Mouse (Mus musculus) CD4-positive, CD25-positive, alpha-beta regulatory T cell, adult 4 months (primary cell): ENCODE data around the gene Cep78. TPM values are rescaled to one million over a fixed set of nuclear protein-coding genes. Genes with fewer than 3 reads are reported as not detected.

Experiments used
- ATAC-seq: one replicate; pipeline ENCODE4 v1.8.0; 2017
- polyA plus RNA-seq, 2 experiments: library from polyadenylated mRNA; unstranded; fragments of 100-300 nt; shearing (Covaris generic); gene quantifications; one replicate each; pipeline ENCODE4 v1.2.1; 2017

Gene Cep78
- polyA plus RNA-seq, 2 experiments from 2014 or later = 2.2 to 3.4 TPM

- peak; percentile 75 for ATAC-seq
These were observed 19.7 kb downstream of the Cep78 start for GRCm38 (mm10) chr19:15965082-15965481.

DNA sequence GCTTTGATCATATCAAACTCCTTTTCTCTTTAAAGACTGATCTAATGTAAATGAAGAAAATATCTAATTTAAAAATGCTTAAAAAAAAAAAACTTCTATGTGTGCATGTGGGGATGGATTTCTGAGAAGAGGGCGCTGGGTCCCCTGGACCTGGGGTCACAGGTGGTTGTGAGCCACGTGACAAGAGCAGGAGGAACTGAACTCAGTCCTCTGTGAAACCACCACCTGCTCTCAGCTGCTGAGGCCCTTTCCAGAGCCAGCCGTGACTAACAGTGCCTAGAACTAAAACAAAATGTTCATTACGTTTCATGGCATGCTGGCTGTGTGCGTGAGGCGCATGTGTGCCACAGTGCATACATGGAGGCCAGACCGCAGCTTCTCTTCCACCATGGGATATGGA is 20.3 kb downstream of the Cep78 start:
- ATAC-seq = no peak

- no peak for ATAC-seq
These were observed 21.6 kb downstream of the Cep78 start for GRCm38 (mm10) chr19:15963011-15963695.

DNA sequence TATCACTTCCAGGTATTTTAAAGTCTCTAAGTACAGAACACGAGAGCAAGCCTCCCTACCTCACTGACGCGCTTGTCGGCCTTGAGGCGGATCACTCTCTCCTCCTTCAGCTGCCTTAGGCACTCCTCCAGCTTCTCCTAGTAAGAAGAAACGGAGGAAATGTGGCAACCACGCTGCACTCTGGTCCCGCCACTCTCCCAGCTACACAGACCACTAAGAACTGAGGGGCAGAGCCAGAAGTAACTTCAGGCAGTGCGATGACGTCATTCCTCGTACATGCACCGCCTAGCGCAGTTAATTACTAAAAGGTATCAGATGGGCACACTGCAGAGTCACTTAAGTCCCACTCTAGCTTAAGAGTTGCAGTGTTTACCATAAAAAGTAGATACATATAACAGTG is 22.5 kb downstream of the Cep78 start:
- no peak for ATAC-seq

- ATAC-seq = no peak
These were observed 34.6 kb downstream of the Cep78 start for GRCm38 (mm10) chr19:15950225-15950624.

DNA sequence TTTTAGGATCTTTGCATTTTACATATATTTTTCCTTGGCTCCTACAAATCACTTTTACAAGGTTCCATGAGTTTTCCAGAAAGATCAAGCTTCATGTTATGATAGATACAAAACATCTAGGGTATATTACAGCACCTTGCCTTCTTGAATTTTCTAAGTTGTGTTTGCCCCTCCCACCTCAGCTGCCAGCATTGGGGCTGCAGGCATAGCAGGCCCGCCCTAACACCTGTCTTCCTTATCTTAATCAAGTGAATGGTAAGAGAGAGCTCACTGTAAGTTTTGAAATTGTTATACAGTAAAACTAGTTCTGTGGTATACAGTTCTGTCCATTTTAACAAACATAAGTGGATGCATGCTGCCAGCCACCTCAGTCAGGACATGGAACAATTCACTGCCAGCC is 35.9 kb downstream of the Cep78 start:
- no peak for ATAC-seq

- no peak for ATAC-seq
These were observed 36.4 kb downstream of the Cep78 start for GRCm38 (mm10) chr19:15948426-15948825.

- ATAC-seq = no peak
These were observed 37.6 kb downstream of the Cep78 start, which contains the start of gene Psat1 for GRCm38 (mm10) chr19:15947237-15947636. Gene Psat1, minus strand, starts transcription at chr19:15947337.

- ATAC-seq = no peak
These were observed 38.1 kb downstream of the Cep78 start for GRCm38 (mm10) chr19:15946663-15947062.

- ATAC-seq = no peak
These were observed 41.7 kb downstream of the Cep78 start for GRCm38 (mm10) chr19:15943117-15943423.

DNA sequence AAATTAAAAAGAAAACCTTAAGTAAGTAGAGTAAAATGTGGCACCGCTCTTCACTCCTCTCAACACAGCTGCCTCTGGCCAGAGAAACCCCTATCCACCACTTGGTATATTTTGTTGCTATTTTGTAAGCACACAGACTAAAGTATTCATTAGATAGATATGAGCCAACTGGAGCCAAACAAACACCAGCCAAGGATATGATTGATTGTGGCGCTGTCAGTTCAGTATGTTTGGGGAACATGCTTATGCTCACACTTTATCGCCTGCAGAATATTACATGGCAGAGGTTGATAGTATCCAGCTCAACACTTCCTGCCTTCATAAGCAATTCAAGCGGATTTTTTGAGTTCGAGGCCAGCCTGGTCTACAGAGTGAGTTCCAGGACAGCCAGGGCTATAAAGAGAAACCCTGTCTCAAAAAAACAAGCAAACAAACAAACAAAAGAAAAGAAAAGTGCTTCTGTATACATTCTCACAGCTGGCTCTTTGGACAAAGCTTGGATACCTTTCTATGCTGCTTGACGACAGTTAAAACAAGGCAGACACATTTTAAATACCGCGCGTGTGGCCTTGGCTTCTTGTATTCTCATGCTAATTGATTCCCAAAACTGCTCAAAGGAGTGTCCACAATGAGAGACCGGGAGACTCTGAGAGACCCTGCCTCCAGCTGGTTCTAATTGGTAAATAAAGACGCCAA is 42.2 kb downstream of the Cep78 start:
- no peak for ATAC-seq

GRCm38 (mm10) chr19:15941399-15941798 is 43.4 kb downstream of the Cep78 start:
- ATAC-seq = no peak

- ATAC-seq = no peak
These were observed 59.1 kb downstream of the Cep78 start for GRCm38 (mm10) chr19:15925719-15926045.

GRCm38 (mm10) chr19:15924866-15925718 is 59.7 kb downstream of the Cep78 start:
- ATAC-seq = peak; percentile 95

GRCm38 (mm10) chr19:15924181-15924865 is 60.5 kb downstream of the Cep78 start:
- peak; percentile 53 for ATAC-seq

DNA sequence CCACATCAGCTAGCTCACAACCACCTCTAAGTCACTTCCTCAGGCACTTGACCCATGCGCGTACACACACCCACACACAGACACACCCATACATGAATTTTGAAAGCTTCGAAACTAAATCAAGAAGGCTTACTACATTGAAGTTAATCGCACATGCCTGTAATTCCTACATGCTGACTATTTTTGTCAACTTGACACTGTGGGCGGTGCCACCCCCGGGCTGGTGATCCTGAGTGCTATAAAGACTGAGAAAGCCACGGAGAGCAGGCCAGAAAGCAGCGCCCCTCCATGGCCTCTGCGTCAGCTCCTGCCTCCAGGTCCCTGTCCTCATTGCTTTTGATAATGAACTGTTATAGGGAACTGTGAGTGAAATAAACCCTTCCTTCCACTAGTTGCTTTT is 61.4 kb downstream of the Cep78 start:
- ATAC-seq = peak; percentile 4

DNA sequence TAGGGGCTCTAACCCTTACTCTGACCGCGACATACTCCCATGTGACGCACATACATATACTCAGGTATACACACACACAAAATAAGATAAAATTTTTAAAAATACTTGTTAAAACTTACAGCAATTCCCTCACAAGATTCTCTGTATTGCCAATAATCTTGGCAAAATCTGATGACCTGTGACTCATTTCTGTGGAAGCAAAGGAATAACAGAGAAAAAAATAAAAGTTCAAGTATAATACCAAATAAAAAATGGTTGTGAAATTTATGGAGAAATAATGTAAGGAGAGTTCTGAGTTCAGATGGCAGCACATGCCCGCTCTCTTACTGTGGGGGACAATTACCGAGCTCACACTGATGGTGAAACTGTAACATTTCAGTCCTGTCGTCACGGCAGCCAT is 65.5 kb downstream of the Cep78 start:
- ATAC-seq = no peak

GRCm38 (mm10) chr19:15918111-15918510 is 66.7 kb downstream of the Cep78 start:
- ATAC-seq = no peak

- ATAC-seq = no peak
These were observed 71.4 kb downstream of the Cep78 start for GRCm38 (mm10) chr19:15913249-15913997.

DNA sequence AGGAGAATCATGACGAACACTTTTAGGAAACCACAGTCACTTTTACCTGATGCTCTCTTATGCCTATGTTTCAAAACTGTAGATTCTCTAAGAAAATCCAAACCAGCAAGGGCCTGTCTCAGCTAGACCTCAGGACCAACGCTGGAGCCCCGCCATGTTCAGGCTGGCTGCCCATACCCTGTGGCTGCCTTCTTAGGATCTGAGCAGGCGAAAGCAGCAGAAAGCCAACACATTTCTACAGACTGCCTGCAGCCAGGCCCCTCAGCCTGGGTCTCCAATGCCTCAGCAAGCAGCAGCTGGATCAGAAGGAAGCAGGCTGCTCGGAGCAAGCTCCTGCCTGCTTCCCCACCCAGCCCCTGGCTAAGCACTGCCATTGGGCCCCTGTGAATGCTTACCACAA is 73.3 kb downstream of the Cep78 start:
- no peak for ATAC-seq

- no peak for ATAC-seq
These were observed 73.8 kb downstream of the Cep78 start for GRCm38 (mm10) chr19:15910987-15911386.

DNA sequence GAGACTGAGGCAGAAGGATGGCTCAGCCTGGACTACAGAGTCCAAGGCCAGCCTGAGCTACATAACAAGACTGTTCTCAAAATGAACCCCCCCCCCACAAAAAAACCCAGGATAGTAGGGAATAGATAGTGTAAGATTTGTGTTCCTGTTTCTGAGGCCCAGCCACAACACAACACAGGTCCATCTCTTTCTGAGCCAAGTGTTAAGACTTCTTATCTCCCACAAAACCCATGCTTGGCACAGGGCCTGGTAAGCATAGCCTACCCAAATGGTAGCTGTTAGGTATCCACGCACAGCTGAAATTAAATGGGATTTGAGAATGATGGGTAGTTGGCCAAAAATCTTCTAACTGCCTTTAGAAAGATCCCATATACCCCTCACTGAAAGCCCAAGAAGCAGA is 74.3 kb downstream of the Cep78 start:
- ATAC-seq = no peak
